In genomic region chr2:138406703-138407102, GRCm38 (mm10) we compare ENCODE assay signal across 12 mouse cellular contexts.
DNase-seq lines count a peak whose midpoint lies in the region; ATAC-seq and TF ChIP-seq lines count a peak whose summit lies in the region.
"Had no signal": no experiment of that assay in that cellular context is flagged by ENCODE, and none has a peak within 500 bp of the region (broad histone marks: within the 10 kb centered on the region; RNA-seq: fewer than 3 reads in every experiment).

No protein-coding gene starts in this region.

- peaks cover 3% of the 10 kb centered on the region; the same call in 1 of the 2 replicates for H3K27me3 ChIP-seq in forebrain, embryonic 11.5 days (ENCODE audit: control insufficient read depth, insufficient read depth, low read length)
- peaks cover 16% of the 10 kb centered on the region; the same call in 1 of the 2 replicates for H3K27me3 ChIP-seq in forebrain, embryonic 10.5 days (ENCODE audit: poor library complexity, severe bottlenecking)
- 0 out of 2 replicates have a peak, but pooled peaks cover 2% of the 10 kb centered on the region for H3K27me3 ChIP-seq in forebrain, embryonic 13.5 days
- no peaks in the 10 kb centered on the region for H3K27me3 ChIP-seq in hindbrain, embryonic 16.5 days (replicated peaks; ENCODE audit: control insufficient read depth, insufficient read depth, low read length)
- no peaks in the 10 kb centered on the region for H3K27me3 ChIP-seq in neural tube, embryonic 14.5 days (ENCODE audit: control insufficient read depth, insufficient read depth, low read length)
- H3K27me3 ChIP-seq in liver, postnatal 0 days (ENCODE audit: insufficient read depth, low read length): no peaks in the 10 kb centered on the region
- H3K27me3 ChIP-seq: embryonic facial prominence, embryonic 13.5 days had no signal

- no peaks in the 10 kb centered on the region for H3K9me3 ChIP-seq in forebrain, embryonic 11.5 days (ENCODE audit: control insufficient read depth, low read length)
- H3K9me3 ChIP-seq in forebrain, embryonic 10.5 days: no peaks in the 10 kb centered on the region
- H3K9me3 ChIP-seq in forebrain, embryonic 13.5 days (replicated peaks): no peaks in the 10 kb centered on the region
- no peaks in the 10 kb centered on the region for H3K9me3 ChIP-seq in hindbrain, embryonic 16.5 days (ENCODE audit: control insufficient read depth, low read length)
- no peaks in the 10 kb centered on the region for H3K9me3 ChIP-seq in neural tube, embryonic 14.5 days (ENCODE audit: control insufficient read depth, low read length)
- H3K9me3 ChIP-seq in liver, postnatal 0 days (ENCODE audit: low read length): no peaks in the 10 kb centered on the region
- H3K9me3 ChIP-seq: embryonic facial prominence, embryonic 13.5 days had no signal

- H3K4me1 ChIP-seq in forebrain, embryonic 11.5 days (replicated peaks; ENCODE audit: control insufficient read depth, insufficient read depth, low read length): no peaks in the 10 kb centered on the region; the same call in 1 of the 2 replicates
- H3K4me1 ChIP-seq in forebrain, embryonic 10.5 days: peaks cover 15% of the 10 kb centered on the region
- peaks cover 11% of the 10 kb centered on the region for H3K4me1 ChIP-seq in forebrain, embryonic 13.5 days
- no peaks in the 10 kb centered on the region for H3K4me1 ChIP-seq in hindbrain, embryonic 16.5 days (ENCODE audit: control insufficient read depth, insufficient read depth, low read depth, low read length)
- H3K4me1 ChIP-seq in neural tube, embryonic 14.5 days (ENCODE audit: control insufficient read depth, insufficient read depth, low read length): peaks cover 4% of the 10 kb centered on the region; the same call in 1 of the 2 replicates
- H3K4me1 ChIP-seq in liver, postnatal 0 days (ENCODE audit: insufficient read depth): no peaks in the 10 kb centered on the region

- no peak overlapping the region for H3K9ac ChIP-seq in forebrain, embryonic 11.5 days (ENCODE audit: low read length)
- H3K9ac ChIP-seq in forebrain, embryonic 13.5 days: no peak overlapping the region
- no peak overlapping the region for H3K9ac ChIP-seq in hindbrain, embryonic 16.5 days (ENCODE audit: low read depth, low read length)
- H3K9ac ChIP-seq in neural tube, embryonic 14.5 days (replicated peaks; ENCODE audit: low read depth, low read length): no peak overlapping the region
- no peak overlapping the region for H3K9ac ChIP-seq in liver, postnatal 0 days (replicated peaks)
- H3K9ac ChIP-seq: embryonic facial prominence, embryonic 13.5 days had no signal

- no peak overlapping the region for H3K27ac ChIP-seq in forebrain, embryonic 11.5 days (ENCODE audit: low read depth, low read length)
- no peak overlapping the region for H3K27ac ChIP-seq in forebrain, embryonic 10.5 days
- H3K27ac ChIP-seq in forebrain, embryonic 13.5 days: no peak overlapping the region
- H3K27ac ChIP-seq in hindbrain, embryonic 16.5 days (ENCODE audit: low read depth, low read length): no peak overlapping the region
- H3K27ac ChIP-seq in neural tube, embryonic 14.5 days (ENCODE audit: low read depth, low read length): no peak overlapping the region
- H3K27ac ChIP-seq in liver, postnatal 0 days (ENCODE audit: low read depth): no peak overlapping the region
- H3K27ac ChIP-seq: embryonic facial prominence, embryonic 13.5 days had no signal

- ATAC-seq in forebrain, embryonic 11.5 days (replicated peaks; ENCODE audit: low FRiP score): peak; percentile 23; the same call in 1 of the 2 replicates
- peak; percentile 61 for ATAC-seq in forebrain, embryonic 13.5 days
- peak; percentile 71 for ATAC-seq in hindbrain, embryonic 16.5 days
- peak; percentile 60 for ATAC-seq in neural tube, embryonic 14.5 days (ENCODE audit: low read depth)
- ATAC-seq in liver, postnatal 0 days: no peak

- no peak overlapping the region for H3K4me3 ChIP-seq in forebrain, embryonic 11.5 days (ENCODE audit: low read depth, low read length)
- no peak overlapping the region for H3K4me3 ChIP-seq in forebrain, embryonic 10.5 days
- H3K4me3 ChIP-seq in forebrain, embryonic 13.5 days: no peak overlapping the region
- no peak overlapping the region for H3K4me3 ChIP-seq in hindbrain, embryonic 16.5 days (ENCODE audit: low read length)
- H3K4me3 ChIP-seq in neural tube, embryonic 14.5 days (ENCODE audit: low read depth, low read length): no peak overlapping the region
- H3K4me3 ChIP-seq in liver, postnatal 0 days (ENCODE audit: low read depth, low read length): no peak overlapping the region
- H3K4me3 ChIP-seq: embryonic facial prominence, embryonic 13.5 days had no signal

- TF ChIP-seq CTCF in liver, postnatal 0 days (IDR thresholded peaks at IDR 0.05; ENCODE audit: low read depth): no peak

- no peaks in the 10 kb centered on the region for H3K36me3 ChIP-seq in forebrain, embryonic 11.5 days (ENCODE audit: control insufficient read depth, insufficient read depth, low read length)
- H3K36me3 ChIP-seq in forebrain, embryonic 10.5 days (replicated peaks): no peaks in the 10 kb centered on the region
- no peaks in the 10 kb centered on the region for H3K36me3 ChIP-seq in forebrain, embryonic 13.5 days (ENCODE audit: poor library complexity, severe bottlenecking)
- H3K36me3 ChIP-seq in hindbrain, embryonic 16.5 days (ENCODE audit: control insufficient read depth, insufficient read depth, low read length): no peaks in the 10 kb centered on the region
- H3K36me3 ChIP-seq in neural tube, embryonic 14.5 days (ENCODE audit: control insufficient read depth, insufficient read depth, low read length): no peaks in the 10 kb centered on the region
- H3K36me3 ChIP-seq in liver, postnatal 0 days (replicated peaks; ENCODE audit: insufficient read depth, low read length): no peaks in the 10 kb centered on the region
- H3K36me3 ChIP-seq: embryonic facial prominence, embryonic 13.5 days had no signal

- no peak overlapping the region for H3K4me2 ChIP-seq in forebrain, embryonic 11.5 days (ENCODE audit: low read depth, low read length, severe bottlenecking)
- H3K4me2 ChIP-seq in forebrain, embryonic 13.5 days: no peak overlapping the region
- no peak overlapping the region for H3K4me2 ChIP-seq in hindbrain, embryonic 16.5 days (ENCODE audit: low read length)
- H3K4me2 ChIP-seq in neural tube, embryonic 14.5 days (ENCODE audit: low read depth, low read length): no peak overlapping the region
- H3K4me2 ChIP-seq in liver, postnatal 0 days (ENCODE audit: low read depth, low read length): no peak overlapping the region
- H3K4me2 ChIP-seq: embryonic facial prominence, embryonic 13.5 days; liver, embryonic 11.5 days had no signal

- TF ChIP-seq EP300 in liver, postnatal 0 days (IDR thresholded peaks at IDR 0.05; ENCODE audit: low read depth): no peak

- intact Hi-C loops in left cerebral cortex, postnatal 36 days (cut with DNase I): no loop called here

- no peak for DNase-seq in forebrain, embryonic 11.5 days (ENCODE audit: low spot score)
- no peak for DNase-seq in forebrain, embryonic 10.5 days (ENCODE audit: extremely low spot score, low spot score)
- DNase-seq in liver, postnatal 0 days: no peak
- DNase-seq in left cerebral cortex, postnatal 36 days (ENCODE audit: low spot score in 2 of 2): no peak
- DNase-seq in ovary, postnatal 14 days (ENCODE audit: low spot score): no peak
- DNase-seq: adrenal gland, postnatal 10 days; kidney, adult 8-10 months had no signal
